Mouse (Mus musculus) cerebellum, adult 2 months (tissue): ENCODE measurements around the gene Rpl35a. TPM values are rescaled to one million over a fixed set of nuclear protein-coding genes. Genes with fewer than 3 reads are reported as not detected.

Source experiments
- DNase-seq, 2 experiments: peaks; one replicate each; pipeline ENCODE4 v3.0.0; 2021
- H3K27ac ChIP-seq: fragments of 200-500 bp; 2 replicates; pipeline ENCODE4 v1.5.1; 2012; ENCODE audit warnings: low read length, control low read depth, inconsistent platforms; ENCODE audit not compliant: insufficient read depth
- H3K27me3 ChIP-seq: fragments of 200-500 bp; 2 replicates; pipeline ENCODE4 v1.6.1; 2012; ENCODE audit warnings: inconsistent platforms, mild to moderate bottlenecking, low read length, moderate library complexity; ENCODE audit not compliant: control insufficient read depth, insufficient read depth
- H3K4me1 ChIP-seq: fragments of 200-500 bp; 2 replicates; pipeline ENCODE4 v1.6.1; 2011; ENCODE audit warnings: low read length; ENCODE audit not compliant: control insufficient read depth, insufficient read depth
- H3K4me3 ChIP-seq: fragments of 200-500 bp; replicated peaks from 2 replicates; pipeline ENCODE3; 2011; ENCODE audit warnings: mild to moderate bottlenecking, low read depth, low read length, control low read depth; ENCODE audit not compliant: insufficient read depth
- CTCF ChIP-seq: fragments of 200-500 bp; IDR thresholded peaks from 2 replicates; pipeline ENCODE4 v1.5.1; 2011; ENCODE audit warnings: low read depth, mild to moderate bottlenecking, control low read depth, low read length, moderate library complexity, borderline replicate concordance; ENCODE audit not compliant: insufficient read depth
- POLR2A ChIP-seq: fragments of 200-500 bp; IDR thresholded peaks from 2 replicates; pipeline ENCODE4 v1.6.1; 2011; ENCODE audit warnings: low read length, control low read depth, borderline replicate concordance; ENCODE audit not compliant: insufficient read depth
- WGBS: fragments of 180-500 bp; shearing (Covaris S2); methylation state at CpG from one replicate; pipeline ENCODE4 v1.1.7; 2018; 5-methylcytosine and 5-hydroxymethylcytosine counted together
- polyA plus RNA-seq: library from polyadenylated mRNA; depleted of rRNA; stranded (reverse); fragments of >200 nt; gene quantifications from 2 replicates; pipeline ENCODE4 v1.2.3, GENCODE M21; 2012

Rpl35a gene
- polyA plus RNA-seq, 1 experiment: 665 TPM

- 88% methylated on average over 1 of the region's 1 CpGs for WGBS
- H3K4me1 ChIP-seq: peaks cover 5% of the 10 kb centered on the region; the same call in 1 of the 2 replicates
- no peak overlapping the region for H3K4me3 ChIP-seq
- no peak overlapping the region for H3K27ac ChIP-seq
- DNase-seq: no peak
- no peaks in the 10 kb centered on the region for H3K27me3 ChIP-seq
- TF ChIP-seq CTCF (no peak), POLR2A (no peak)
Observed at GRCm38 (mm10) chr16:33059471-33059870, 3.2 kb downstream of the Rpl35a start.

GRCm38 (mm10) chr16:33060926-33061325 lies 4.7 kb downstream of the Rpl35a start:
- Histone ChIP-seq H3K4me3 (no peak overlapping the region), H3K27me3 (no peaks in the 10 kb centered on the region), H3K4me1 (peaks cover 5% of the 10 kb centered on the region; the same call in 1 of the 2 replicates), H3K27ac (no peak overlapping the region)
- no peak for DNase-seq
- 78% methylated on average over 2 of the region's 2 CpGs for WGBS
- no peak for TF ChIP-seq POLR2A
- no peak for TF ChIP-seq CTCF

GRCm38 (mm10) chr16:33061400-33061799 lies 5.1 kb downstream of the Rpl35a start:
- TF ChIP-seq POLR2A (no peak), CTCF (no peak)
- peaks cover 5% of the 10 kb centered on the region; the same call in 1 of the 2 replicates for H3K4me1 ChIP-seq
- H3K27me3 ChIP-seq: no peaks in the 10 kb centered on the region
- no peak for DNase-seq
- H3K4me3 ChIP-seq: no peak overlapping the region
- 52% methylated on average over 11 of the region's 11 CpGs for WGBS
- H3K27ac ChIP-seq: no peak overlapping the region

- peak within 1 kb of the TSS; percentile 79 for H3K4me3 ChIP-seq
- H3K27ac ChIP-seq: peak within 1 kb of the TSS; percentile 49; the same call in 1 of the 2 replicates
- peaks cover 5% of the 10 kb centered on the region; the same call in 1 of the 2 replicates for H3K4me1 ChIP-seq
- no peaks in the 10 kb centered on the region for H3K27me3 ChIP-seq
- no peak for TF ChIP-seq CTCF
- TF ChIP-seq POLR2A: peak; percentile 73; the same call in 1 of the 2 replicates
- DNase-seq: peak; percentile 89 to 94
- under 1% methylated on average over 64 of the region's 64 CpGs for WGBS
Observed at GRCm38 (mm10) chr16:33062024-33062681, 5.9 kb downstream of the Rpl35a start, which contains the start of gene Lmln. Gene Lmln (plus strand): TSS chr16:33062521.

GRCm38 (mm10) chr16:33062682-33063131 lies 6.5 kb downstream of the Rpl35a start:
- peaks cover 3% of the 10 kb centered on the region; the same call in 1 of the 2 replicates for H3K4me1 ChIP-seq
- under 1% methylated on average over 35 of the region's 35 CpGs for WGBS
- DNase-seq: no peak
- no peaks in the 10 kb centered on the region for H3K27me3 ChIP-seq
- no peak overlapping the region for H3K27ac ChIP-seq
- TF ChIP-seq POLR2A: no peak
- no peak for TF ChIP-seq CTCF
- peak overlapping the region; percentile 75 for H3K4me3 ChIP-seq

- no peaks in the 10 kb centered on the region; the same call in 1 of the 2 replicates for H3K4me1 ChIP-seq
- TF ChIP-seq CTCF (no peak), POLR2A (no peak)
- peak in 1 of 2 experiments; percentile 15 for DNase-seq
- WGBS: 3% methylated on average over 7 of the region's 7 CpGs
- no peaks in the 10 kb centered on the region for H3K27me3 ChIP-seq
- H3K27ac ChIP-seq: no peak overlapping the region
- H3K4me3 ChIP-seq: peak overlapping the region; percentile 75
Observed at GRCm38 (mm10) chr16:33063267-33063666, 7.0 kb downstream of the Rpl35a start.

- TF ChIP-seq CTCF: no peak
- TF ChIP-seq POLR2A: no peak
- Histone ChIP-seq H3K27ac (no peak overlapping the region), H3K27me3 (no peaks in the 10 kb centered on the region), H3K4me1 (no peaks in the 10 kb centered on the region), H3K4me3 (no peak overlapping the region)
- WGBS: 62% methylated on average over 9 of the region's 9 CpGs
- DNase-seq: no peak
Observed at GRCm38 (mm10) chr16:33064636-33065035, 8.4 kb downstream of the Rpl35a start.

- no peak for DNase-seq
- Histone ChIP-seq H3K4me1 (no peaks in the 10 kb centered on the region), H3K27me3 (no peaks in the 10 kb centered on the region), H3K4me3 (no peak overlapping the region), H3K27ac (no peak overlapping the region)
- TF ChIP-seq CTCF (no peak), POLR2A (no peak)
Observed at GRCm38 (mm10) chr16:33070928-33071327, 14.7 kb downstream of the Rpl35a start.
